Mouse (Mus musculus): ENCODE data around the gene Hhatl.

- no peak for TF ChIP-seq CTCF (conservative IDR thresholded peaks at IDR 0.05; ENCODE audit: low read length)
- no peak for TF ChIP-seq POU5F1 (IDR thresholded peaks at IDR 0.05; ENCODE audit: borderline replicate concordance, low read length)
Measured at GRCm38 (mm10) chr9:121802747-121803146, 10.4 kb upstream of the Hhatl start.
